Mouse (Mus musculus): ENCODE results near the gene Fuom. TPM values are rescaled to one million over a fixed set of nuclear protein-coding genes. Genes with fewer than 3 reads are reported as not detected.

Fuom gene
- polyA plus RNA-seq, 1 experiment from 2014 or later: 23.9 TPM

GRCm38 (mm10) chr7:140115583-140116328, 13.5 kb upstream of the Fuom start, which contains the start of gene Paox:
Gene Paox, plus strand, starts transcription at chr7:140115799.
- Histone ChIP-seq H3K27me3 (replicated peaks; ENCODE audit: control insufficient read depth, insufficient read depth, low read length) (no peaks in the 10 kb centered on the region), H3K4me1 (ENCODE audit: control insufficient read depth, insufficient read depth, low read length) (no peaks in the 10 kb centered on the region), H3K9me3 (replicated peaks; ENCODE audit: control insufficient read depth, low read length) (no peaks in the 10 kb centered on the region), H3K27ac (ENCODE audit: low read depth, low read length) (peak within 1 kb of the TSS; percentile 66), H3K4me2 (ENCODE audit: low read length) (peak within 1 kb of the TSS; percentile 96), H3K36me3 (ENCODE audit: control insufficient read depth, insufficient read depth, low read length) (peaks cover 22% of the 10 kb centered on the region), H3K4me3 (ENCODE audit: low read depth, low read length) (peak within 1 kb of the TSS; percentile 76), H3K9ac (ENCODE audit: low read length) (peak within 1 kb of the TSS; percentile 90)
- ATAC-seq (peak; percentile 73), DNase-seq (ENCODE audit: low spot score) (peak; percentile 73)
- whole genome bisulfite sequencing: 3% methylated on average over 23 of the region's 23 CpGs

GRCm38 (mm10) chr7:140111943-140112342, 9.7 kb upstream of the Fuom start:
- Histone ChIP-seq H3K27me3 (replicated peaks; ENCODE audit: control insufficient read depth, insufficient read depth, low read length) (no peaks in the 10 kb centered on the region), H3K4me2 (ENCODE audit: low read length) (no peak overlapping the region), H3K4me3 (ENCODE audit: low read depth, low read length) (no peak overlapping the region), H3K27ac (ENCODE audit: low read depth, low read length) (no peak overlapping the region), H3K9ac (ENCODE audit: low read length) (no peak overlapping the region), H3K9me3 (replicated peaks; ENCODE audit: control insufficient read depth, low read length) (no peaks in the 10 kb centered on the region), H3K4me1 (ENCODE audit: control insufficient read depth, insufficient read depth, low read length) (no peaks in the 10 kb centered on the region), H3K36me3 (ENCODE audit: control insufficient read depth, insufficient read depth, low read length) (peaks cover 59% of the 10 kb centered on the region)
- no peak for DNase-seq (ENCODE audit: low spot score)
- 55% methylated on average over 3 of the region's 3 CpGs for WGBS
- ATAC-seq: no peak

- Histone ChIP-seq H3K9me3 (replicated peaks; ENCODE audit: control insufficient read depth, low read length) (no peaks in the 10 kb centered on the region), H3K36me3 (ENCODE audit: control insufficient read depth, insufficient read depth, low read length) (peaks cover 34% of the 10 kb centered on the region), H3K4me3 (ENCODE audit: low read depth, low read length) (no peak overlapping the region), H3K4me2 (ENCODE audit: low read length) (no peak overlapping the region), H3K4me1 (ENCODE audit: control insufficient read depth, insufficient read depth, low read length) (no peaks in the 10 kb centered on the region), H3K27me3 (replicated peaks; ENCODE audit: control insufficient read depth, insufficient read depth, low read length) (no peaks in the 10 kb centered on the region), H3K27ac (ENCODE audit: low read depth, low read length) (no peak overlapping the region), H3K9ac (ENCODE audit: low read length) (no peak overlapping the region)
- ATAC-seq (no peak), DNase-seq (ENCODE audit: low spot score) (no peak)
- WGBS: 91% methylated on average over 4 of the region's 4 CpGs
These were observed 1.8 kb upstream of the Fuom start for GRCm38 (mm10) chr7:140104009-140104408.

GRCm38 (mm10) chr7:140101498-140101897, 743 bp downstream of the Fuom start:
- H3K27me3 ChIP-seq (replicated peaks; ENCODE audit: control insufficient read depth, insufficient read depth, low read length): no peaks in the 10 kb centered on the region
- peak overlapping the region; percentile 33; the same call in 1 of the 2 replicates for H3K4me3 ChIP-seq (ENCODE audit: low read depth, low read length)
- DNase-seq (ENCODE audit: low spot score): no peak
- peak overlapping the region; percentile 63 for H3K4me2 ChIP-seq (ENCODE audit: low read length)
- ATAC-seq: no peak
- peak overlapping the region; percentile 55; the same call in 1 of the 2 replicates for H3K9ac ChIP-seq (ENCODE audit: low read length)
- no peaks in the 10 kb centered on the region for H3K9me3 ChIP-seq (replicated peaks; ENCODE audit: control insufficient read depth, low read length)
- WGBS: 71% methylated on average over 10 of the region's 10 CpGs
- no peaks in the 10 kb centered on the region for H3K4me1 ChIP-seq (ENCODE audit: control insufficient read depth, insufficient read depth, low read length)
- H3K27ac ChIP-seq (ENCODE audit: low read depth, low read length): no peak overlapping the region
- H3K36me3 ChIP-seq (ENCODE audit: control insufficient read depth, insufficient read depth, low read length): peaks cover 11% of the 10 kb centered on the region

- Histone ChIP-seq H3K36me3 (ENCODE audit: control insufficient read depth, insufficient read depth, low read length) (no peaks in the 10 kb centered on the region), H3K4me3 (ENCODE audit: low read depth, low read length) (no peak overlapping the region), H3K9me3 (replicated peaks; ENCODE audit: control insufficient read depth, low read length) (no peaks in the 10 kb centered on the region), H3K4me2 (ENCODE audit: low read length) (no peak overlapping the region), H3K27me3 (replicated peaks; ENCODE audit: control insufficient read depth, insufficient read depth, low read length) (no peaks in the 10 kb centered on the region), H3K4me1 (ENCODE audit: control insufficient read depth, insufficient read depth, low read length) (no peaks in the 10 kb centered on the region), H3K27ac (ENCODE audit: low read depth, low read length) (no peak overlapping the region), H3K9ac (ENCODE audit: low read length) (no peak overlapping the region)
- ATAC-seq: no peak
- DNase-seq (ENCODE audit: low spot score): no peak
- 92% methylated on average over 1 of the region's 1 CpGs for WGBS
These were observed 3.8 kb downstream of the Fuom start for GRCm38 (mm10) chr7:140098466-140098865.

- H3K36me3 ChIP-seq (ENCODE audit: control insufficient read depth, insufficient read depth, low read length): no peaks in the 10 kb centered on the region
- DNase-seq (ENCODE audit: low spot score) (no peak), ATAC-seq (no peak)
- H3K27ac ChIP-seq (ENCODE audit: low read depth, low read length): no peak overlapping the region
- H3K9ac ChIP-seq (ENCODE audit: low read length): no peak overlapping the region
- H3K27me3 ChIP-seq (replicated peaks; ENCODE audit: control insufficient read depth, insufficient read depth, low read length): no peaks in the 10 kb centered on the region
- H3K4me2 ChIP-seq (ENCODE audit: low read length): no peak overlapping the region
- no peak overlapping the region for H3K4me3 ChIP-seq (ENCODE audit: low read depth, low read length)
- no peaks in the 10 kb centered on the region for H3K9me3 ChIP-seq (replicated peaks; ENCODE audit: control insufficient read depth, low read length)
- H3K4me1 ChIP-seq (ENCODE audit: control insufficient read depth, insufficient read depth, low read length): no peaks in the 10 kb centered on the region
These were observed 6.2 kb downstream of the Fuom start for GRCm38 (mm10) chr7:140096055-140096454.

- Histone ChIP-seq H3K4me2 (ENCODE audit: low read length) (no peak overlapping the region), H3K27me3 (replicated peaks; ENCODE audit: control insufficient read depth, insufficient read depth, low read length) (no peaks in the 10 kb centered on the region), H3K9ac (ENCODE audit: low read length) (no peak overlapping the region), H3K36me3 (ENCODE audit: control insufficient read depth, insufficient read depth, low read length) (no peaks in the 10 kb centered on the region), H3K27ac (ENCODE audit: low read depth, low read length) (no peak overlapping the region), H3K4me1 (ENCODE audit: control insufficient read depth, insufficient read depth, low read length) (no peaks in the 10 kb centered on the region), H3K9me3 (replicated peaks; ENCODE audit: control insufficient read depth, low read length) (no peaks in the 10 kb centered on the region), H3K4me3 (ENCODE audit: low read depth, low read length) (no peak overlapping the region)
- 21% methylated on average over 1 of the region's 1 CpGs for WGBS
- DNase-seq (ENCODE audit: low spot score) (no peak), ATAC-seq (no peak)
These were observed 6.7 kb downstream of the Fuom start for GRCm38 (mm10) chr7:140095556-140095955.

GRCm38 (mm10) chr7:140094954-140095353, 7.3 kb downstream of the Fuom start:
- H3K4me1 ChIP-seq (ENCODE audit: control insufficient read depth, insufficient read depth, low read length): no peaks in the 10 kb centered on the region
- H3K4me2 ChIP-seq (ENCODE audit: low read length): no peak overlapping the region
- H3K9me3 ChIP-seq (replicated peaks; ENCODE audit: control insufficient read depth, low read length): no peaks in the 10 kb centered on the region
- no peak overlapping the region for H3K27ac ChIP-seq (ENCODE audit: low read depth, low read length)
- H3K4me3 ChIP-seq (ENCODE audit: low read depth, low read length): no peak overlapping the region
- H3K9ac ChIP-seq (ENCODE audit: low read length): no peak overlapping the region
- no peaks in the 10 kb centered on the region for H3K27me3 ChIP-seq (replicated peaks; ENCODE audit: control insufficient read depth, insufficient read depth, low read length)
- ATAC-seq: no peak
- H3K36me3 ChIP-seq (ENCODE audit: control insufficient read depth, insufficient read depth, low read length): no peaks in the 10 kb centered on the region
- WGBS: 73% methylated on average over 5 of the region's 5 CpGs
- DNase-seq (ENCODE audit: low spot score): no peak

GRCm38 (mm10) chr7:140092924-140093528, 9.2 kb downstream of the Fuom start, which contains the start of gene Prap1:
Gene Prap1, plus strand, starts transcription at chr7:140093395.
- H3K4me1 ChIP-seq (ENCODE audit: control insufficient read depth, insufficient read depth, low read length): no peaks in the 10 kb centered on the region
- H3K4me2 ChIP-seq (ENCODE audit: low read length): no peak within 1 kb of the TSS
- H3K9me3 ChIP-seq (replicated peaks; ENCODE audit: control insufficient read depth, low read length): no peaks in the 10 kb centered on the region
- no peaks in the 10 kb centered on the region for H3K36me3 ChIP-seq (ENCODE audit: control insufficient read depth, insufficient read depth, low read length)
- ATAC-seq (no peak), DNase-seq (ENCODE audit: low spot score) (no peak)
- H3K9ac ChIP-seq (ENCODE audit: low read length): no peak within 1 kb of the TSS
- no peak within 1 kb of the TSS for H3K27ac ChIP-seq (ENCODE audit: low read depth, low read length)
- H3K27me3 ChIP-seq (replicated peaks; ENCODE audit: control insufficient read depth, insufficient read depth, low read length): no peaks in the 10 kb centered on the region
- no peak within 1 kb of the TSS for H3K4me3 ChIP-seq (ENCODE audit: low read depth, low read length)
- 68% methylated on average over 5 of the region's 5 CpGs for WGBS
